Mouse (Mus musculus) kidney, adult 2 months (tissue): Measurements from ENCODE around the gene Zfyve27.

Experiments used
- CTCF ChIP-seq: fragments of 200-500 bp; conservative IDR thresholded peaks from 2 replicates; pipeline ENCODE4 v1.5.1; 2011; ENCODE audit warnings: low read depth, mild to moderate bottlenecking, control low read depth, low read length, moderate library complexity, mixed read lengths; ENCODE audit not compliant: insufficient read depth, insufficient read length
- POLR2A ChIP-seq: fragments of 200-500 bp; IDR thresholded peaks from one replicate; pipeline ENCODE4 v1.6.1; 2011; ENCODE audit warnings: low read depth, low read length, control low read depth

- no peak for TF ChIP-seq POLR2A
- no peak for TF ChIP-seq CTCF
These were observed 53.1 kb downstream of the Zfyve27 start for GRCm38 (mm10) chr19:42216699-42217373.
